Mouse (Mus musculus): ENCODE measurements around the gene Adgre4. TPM values are rescaled to one million over a fixed set of nuclear protein-coding genes. Genes with fewer than 3 reads are reported as not detected.

Adgre4 gene
- total RNA-seq (2021) = under 1 TPM; 0.09 to 0.12 TPM
- long read RNA-seq, experiment 1, partial matches to known transcripts = 0 of 1 reads
- long read RNA-seq, experiment 1, other reads (novel, unspliced or antisense) = 0 of 1 reads
- long read RNA-seq, experiment 2 = 0 reads

DNA sequence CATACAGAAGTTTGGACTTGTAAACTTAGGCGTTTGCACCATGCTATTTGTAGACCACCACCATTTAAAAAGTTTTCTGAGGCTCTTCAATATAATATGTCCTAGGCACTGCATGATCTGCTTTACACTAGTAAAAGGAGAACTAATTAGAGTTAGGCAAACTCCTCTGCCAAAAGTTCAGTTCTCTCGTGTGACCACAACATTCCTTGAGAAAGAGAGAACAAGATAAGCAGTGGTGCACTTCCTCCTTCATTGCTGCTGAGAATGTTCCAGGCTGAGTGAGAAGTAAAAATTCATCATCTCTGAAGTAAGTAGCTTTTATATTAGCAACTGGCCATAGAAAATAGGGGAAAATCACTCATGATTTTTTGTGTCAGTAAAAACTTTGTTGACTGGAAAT, at the start of gene Adgre4:
Gene Adgre4 (plus strand): TSS at position 199 of the 400 bp plus-strand sequence.
- DNase-seq (ENCODE audit: low spot score) = no peak

DNA sequence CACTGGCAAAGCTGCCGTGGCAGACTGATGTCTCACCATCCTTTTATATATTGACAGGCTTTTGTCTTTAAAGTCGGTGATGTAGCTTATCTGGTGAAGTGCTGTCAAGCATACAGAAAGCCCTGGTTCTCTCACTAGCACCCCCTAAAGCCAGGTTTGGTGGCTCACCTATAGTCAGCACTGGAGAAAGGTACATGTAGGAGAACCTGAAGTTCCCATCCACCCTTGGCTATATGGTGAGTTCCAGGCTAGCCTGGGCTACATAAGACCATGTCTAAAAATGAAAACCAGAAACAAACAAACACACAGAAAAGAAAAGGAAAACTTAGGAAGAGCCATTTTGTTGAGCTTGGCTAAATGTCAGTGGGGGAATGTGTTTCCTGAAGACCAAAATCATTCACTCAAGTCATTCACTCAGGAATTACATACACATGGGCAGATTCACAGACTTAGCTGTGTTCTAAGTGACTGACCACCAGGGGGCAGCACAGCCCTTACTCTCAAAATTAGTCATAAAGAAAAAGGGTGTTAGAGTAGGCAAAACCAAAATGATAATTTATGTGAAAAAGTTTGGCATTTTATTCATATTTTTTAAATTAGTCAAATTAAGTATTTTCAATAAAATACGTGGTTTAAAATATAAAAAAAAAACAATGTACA, 47.5 kb upstream of the Adgre4 start:
- DNase-seq (ENCODE audit: low spot score) = peak; percentile 60

DNA sequence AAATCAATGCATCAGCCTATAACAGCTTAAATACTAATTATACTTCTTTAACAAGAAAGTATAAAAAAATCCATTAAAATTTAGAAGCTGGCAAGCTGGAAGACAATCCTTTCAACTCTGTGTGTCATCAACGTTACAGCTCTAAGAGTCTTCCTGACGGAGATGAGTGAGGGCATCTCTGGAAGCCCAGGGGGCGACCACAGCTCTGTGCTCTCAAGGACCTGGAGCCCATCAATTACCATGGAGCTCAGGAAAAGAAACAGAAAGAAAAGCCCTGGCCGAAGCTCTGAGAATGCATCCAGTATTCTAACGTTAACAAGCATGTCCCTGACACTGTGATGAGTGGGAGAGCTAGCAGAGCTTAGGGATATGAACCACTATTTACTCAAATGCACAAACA, 46.9 kb upstream of the Adgre4 start:
- no peak for DNase-seq (ENCODE audit: low spot score)

DNA sequence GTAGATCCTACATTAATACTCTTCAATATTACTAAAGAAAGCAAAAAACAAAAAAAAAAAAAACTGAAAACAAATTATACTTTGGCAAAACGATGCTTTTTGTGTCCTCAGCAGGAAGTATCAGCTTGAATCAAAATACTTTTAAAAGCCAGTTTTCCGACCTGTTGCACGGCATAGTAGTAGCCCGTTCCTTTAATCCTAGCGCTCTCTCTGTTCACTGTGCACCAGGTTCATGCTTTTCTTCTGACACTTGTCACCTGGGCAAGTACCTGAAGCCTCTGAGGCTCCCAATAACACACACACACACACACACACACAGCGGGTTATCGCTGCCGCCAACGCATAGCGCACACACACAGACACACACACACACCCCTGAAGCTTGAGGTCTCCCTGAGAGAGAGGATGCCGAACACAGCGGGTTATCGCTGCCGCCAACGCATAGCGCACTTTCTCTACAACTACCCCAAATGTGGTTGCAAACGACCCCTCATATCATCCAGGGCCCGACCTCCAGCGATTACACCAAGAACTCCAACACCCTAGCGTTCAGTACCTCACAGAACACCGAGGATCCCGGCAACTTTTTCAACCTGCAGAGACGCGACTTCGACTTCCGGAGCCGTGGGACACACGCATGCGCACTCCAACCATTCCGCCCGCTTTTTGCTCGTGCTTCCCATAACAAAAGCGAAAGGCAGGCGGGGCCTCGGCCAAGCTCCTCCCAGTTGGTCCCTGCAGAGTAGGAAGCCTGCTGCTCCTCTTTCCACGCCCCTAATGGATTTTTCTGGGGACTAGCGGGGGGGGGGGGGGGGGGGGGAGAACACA, 37.6 kb upstream of the Adgre4 start, which contains the start of gene Pot1b:
Gene Pot1b (minus strand): TSS at position 645 of the 828 bp plus-strand sequence.
- peak; percentile 98 for DNase-seq (ENCODE audit: low spot score)

DNA sequence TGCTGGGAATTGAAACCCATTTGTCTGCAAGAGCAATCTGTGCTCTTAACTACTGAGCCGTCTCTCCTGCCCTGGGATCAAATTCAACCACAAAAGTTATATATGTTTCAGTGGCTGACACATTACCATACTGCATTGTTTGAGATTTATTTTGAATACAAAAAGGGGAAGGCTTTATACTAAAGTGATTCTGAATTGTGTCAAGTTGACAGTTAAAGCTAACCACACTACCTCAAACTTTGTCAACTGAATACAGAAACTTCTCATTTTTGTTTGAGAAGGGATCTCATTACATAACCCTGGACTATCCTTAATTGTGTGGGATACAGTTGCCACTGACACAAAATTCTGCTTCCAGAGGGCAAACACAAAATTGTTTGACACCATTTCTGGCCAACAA, 28.5 kb upstream of the Adgre4 start:
- DNase-seq (ENCODE audit: low spot score) = no peak

DNA sequence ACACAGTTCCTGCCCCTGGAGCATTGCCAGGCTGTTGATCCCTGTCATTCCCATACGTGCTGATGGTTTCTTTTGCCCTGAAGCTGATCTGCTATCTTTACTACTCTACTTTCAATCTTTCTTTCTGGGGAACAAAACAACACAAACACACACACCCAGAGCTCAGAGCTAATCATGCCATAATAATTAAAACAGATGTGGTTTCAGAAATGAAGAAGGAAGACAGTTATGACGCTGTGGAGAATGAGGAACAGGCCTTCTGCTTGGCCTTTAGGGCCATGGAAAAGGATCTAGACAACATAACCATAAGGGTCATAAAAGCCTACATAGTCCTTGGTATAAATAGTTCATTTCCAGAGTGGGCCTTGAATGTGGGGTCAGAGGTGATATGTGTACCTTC, 27.5 kb upstream of the Adgre4 start:
- no peak for DNase-seq (ENCODE audit: low spot score)

DNA sequence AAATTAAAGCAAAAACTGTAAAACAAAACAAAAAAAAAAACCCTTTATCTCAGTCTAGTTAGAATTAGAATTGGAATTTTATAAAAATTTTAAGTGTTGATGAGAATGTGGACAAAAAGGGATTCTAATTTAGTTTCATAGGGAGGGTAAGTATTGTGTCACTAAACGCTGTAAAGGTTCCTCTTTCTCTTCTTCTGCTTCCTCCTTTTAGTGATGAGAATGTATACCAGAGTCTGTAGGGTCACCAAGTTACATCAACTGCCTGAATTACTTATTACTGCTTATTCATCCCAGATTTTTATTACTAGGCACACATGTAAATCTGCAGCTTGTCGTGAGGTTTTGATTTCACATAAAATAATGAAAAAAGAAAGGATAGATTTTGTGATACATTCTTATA, 23.6 kb upstream of the Adgre4 start:
- no peak for DNase-seq (ENCODE audit: low spot score)

DNA sequence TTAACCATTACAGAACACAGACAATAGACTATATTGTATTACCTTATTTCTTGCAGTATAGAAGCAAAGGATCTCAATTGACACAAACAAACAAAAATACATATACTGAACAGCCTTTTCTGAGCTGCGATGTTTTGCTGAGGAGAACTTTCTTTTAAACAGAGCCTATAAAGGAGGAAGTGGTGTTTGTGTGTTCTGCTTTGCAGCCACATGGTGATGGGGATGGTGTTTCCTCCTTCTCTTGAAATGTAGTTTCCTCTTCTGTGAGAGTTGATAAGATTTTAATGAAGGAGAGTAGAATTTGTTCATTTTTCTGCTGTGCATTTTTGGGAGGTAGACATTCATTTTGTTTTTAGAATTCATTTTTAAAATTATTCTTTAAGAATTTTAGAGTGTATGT, 13.1 kb upstream of the Adgre4 start:
- DNase-seq (ENCODE audit: low spot score) = no peak

DNA sequence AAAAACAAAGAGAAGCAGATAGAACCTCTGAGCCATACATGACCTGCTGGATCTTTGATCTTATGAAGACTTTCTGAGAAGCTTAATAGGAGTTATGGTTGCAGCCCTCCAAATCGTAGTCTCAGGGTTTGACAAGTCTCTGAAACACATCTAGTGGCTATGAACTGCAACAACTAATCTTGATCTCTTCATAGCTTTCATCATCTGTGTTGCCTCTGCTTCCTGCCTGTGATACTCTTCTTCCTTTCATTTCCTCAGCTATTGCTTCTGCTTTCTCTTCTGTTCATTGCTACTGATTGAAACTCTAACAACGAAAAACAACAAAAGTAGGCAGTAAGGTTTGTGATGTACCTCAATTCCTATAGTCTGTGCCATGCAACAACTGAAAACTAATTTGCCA, 1.4 kb downstream of the Adgre4 start:
- no peak for DNase-seq (ENCODE audit: low spot score)

DNA sequence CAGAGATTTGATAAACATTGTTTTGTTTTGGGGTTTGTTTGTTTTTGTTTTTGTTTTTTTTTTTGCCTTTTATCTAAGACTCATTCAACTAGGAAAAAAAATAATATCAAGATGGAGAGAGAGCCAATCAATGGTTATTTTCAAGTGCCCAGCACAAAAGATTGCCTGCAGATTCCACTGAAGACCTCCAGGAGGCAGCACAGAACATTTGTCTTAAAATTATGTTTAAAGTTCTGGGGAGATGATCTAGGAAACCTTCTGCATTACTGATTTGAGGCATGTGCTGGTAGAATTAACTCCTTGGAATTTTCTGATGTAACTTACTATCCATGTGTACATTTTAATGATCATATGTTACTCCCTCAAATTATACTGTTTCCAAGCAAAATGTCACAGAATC, 63.9 kb downstream of the Adgre4 start:
- no peak for DNase-seq (ENCODE audit: low spot score)

DNA sequence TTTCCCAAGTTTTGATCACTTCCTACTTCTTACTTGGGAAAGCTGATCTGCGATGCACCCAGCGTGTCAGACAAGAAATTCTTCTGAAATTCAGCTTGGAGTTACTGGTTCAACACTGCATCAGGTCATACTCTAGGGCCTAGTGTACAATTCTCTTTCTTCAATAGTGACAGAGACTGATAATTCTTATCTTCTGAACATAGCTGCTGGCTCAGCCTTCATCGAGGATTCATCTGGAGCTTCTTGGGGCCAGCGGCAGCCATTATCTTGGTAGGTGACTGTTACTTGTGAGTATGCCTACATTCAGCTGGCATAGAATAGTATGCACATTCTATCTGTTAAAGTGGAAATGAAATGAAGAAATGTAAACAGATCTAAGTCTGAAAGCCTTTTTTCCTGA, 67.1 kb downstream of the Adgre4 start:
- no peak for DNase-seq (ENCODE audit: low spot score)

DNA sequence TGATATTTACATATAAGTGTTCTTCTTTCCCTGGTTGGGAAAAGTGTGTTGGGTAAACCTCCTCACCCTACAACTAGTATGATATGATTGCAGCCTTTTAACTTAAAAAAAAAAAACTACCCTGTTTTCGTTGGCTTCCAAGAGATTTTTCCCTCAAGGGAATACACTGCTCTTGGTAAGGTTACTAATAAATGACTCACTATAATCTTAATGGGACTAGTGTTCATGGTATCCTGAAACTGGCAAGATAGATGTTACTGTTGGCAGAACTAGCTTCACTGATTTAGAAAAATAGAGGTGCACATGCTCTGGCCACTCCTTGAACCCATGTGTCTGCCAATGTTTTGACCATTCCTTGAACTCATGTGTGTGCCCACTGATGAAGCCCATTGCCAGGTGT, 71.8 kb downstream of the Adgre4 start:
- no peak for DNase-seq (ENCODE audit: low spot score)

DNA sequence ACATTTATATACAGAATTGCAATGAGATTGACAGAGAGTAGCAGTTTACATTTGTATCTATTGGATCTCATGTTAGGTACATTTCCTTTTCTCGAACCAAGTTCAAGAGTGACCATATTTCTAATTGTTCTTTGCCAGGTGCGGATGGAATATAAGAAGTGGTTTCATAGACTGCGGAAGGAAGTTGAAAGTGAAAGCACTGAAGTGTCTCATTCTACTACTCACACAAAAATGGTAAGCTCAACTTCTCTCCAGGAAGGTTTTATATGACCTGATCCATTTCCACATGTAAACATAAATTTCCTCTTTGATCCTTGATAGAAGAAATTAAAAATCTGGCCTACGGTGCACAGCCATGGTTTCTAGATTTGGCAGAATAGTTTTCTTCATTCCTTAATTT, 93.3 kb downstream of the Adgre4 start:
- DNase-seq (ENCODE audit: low spot score) = no peak

DNA sequence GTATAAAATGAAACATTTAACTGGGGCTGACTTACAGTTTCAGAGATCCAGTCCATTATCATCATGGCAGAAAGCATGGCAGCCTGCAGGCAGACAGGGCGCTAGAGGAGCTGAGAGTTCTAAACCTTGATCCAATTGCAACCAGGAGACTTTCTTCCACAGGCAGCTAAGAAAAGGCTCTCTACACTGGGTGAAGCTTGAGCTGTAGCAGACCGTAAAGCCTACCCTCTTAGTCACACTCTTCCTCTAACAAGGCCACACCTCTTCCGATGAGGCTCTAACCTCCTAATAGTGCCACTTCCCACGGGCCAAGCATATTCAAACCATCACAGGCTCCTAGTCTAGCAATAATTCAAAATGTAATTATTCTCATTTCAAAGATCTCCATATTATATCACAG, 127.4 kb downstream of the Adgre4 start:
- no peak for DNase-seq (ENCODE audit: low spot score)

DNA sequence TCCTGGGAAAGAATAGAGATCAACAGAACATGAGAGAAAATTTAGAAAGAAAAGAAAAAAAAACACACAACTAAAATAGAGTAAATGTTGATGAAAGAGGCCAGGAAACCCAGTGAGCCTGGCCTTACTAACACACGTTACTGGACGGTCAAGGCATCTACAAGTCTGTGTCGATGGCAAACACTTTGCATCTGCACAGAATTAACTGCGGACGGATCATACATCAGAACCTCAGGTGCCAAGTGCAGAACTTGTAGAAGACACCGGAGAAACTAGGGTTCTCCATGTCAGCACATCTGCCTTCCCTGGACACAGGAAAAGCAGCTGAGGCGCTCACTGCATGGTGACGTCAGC, 128.5 kb downstream of the Adgre4 start:
- peak; percentile 5 for DNase-seq (ENCODE audit: low spot score)

DNA sequence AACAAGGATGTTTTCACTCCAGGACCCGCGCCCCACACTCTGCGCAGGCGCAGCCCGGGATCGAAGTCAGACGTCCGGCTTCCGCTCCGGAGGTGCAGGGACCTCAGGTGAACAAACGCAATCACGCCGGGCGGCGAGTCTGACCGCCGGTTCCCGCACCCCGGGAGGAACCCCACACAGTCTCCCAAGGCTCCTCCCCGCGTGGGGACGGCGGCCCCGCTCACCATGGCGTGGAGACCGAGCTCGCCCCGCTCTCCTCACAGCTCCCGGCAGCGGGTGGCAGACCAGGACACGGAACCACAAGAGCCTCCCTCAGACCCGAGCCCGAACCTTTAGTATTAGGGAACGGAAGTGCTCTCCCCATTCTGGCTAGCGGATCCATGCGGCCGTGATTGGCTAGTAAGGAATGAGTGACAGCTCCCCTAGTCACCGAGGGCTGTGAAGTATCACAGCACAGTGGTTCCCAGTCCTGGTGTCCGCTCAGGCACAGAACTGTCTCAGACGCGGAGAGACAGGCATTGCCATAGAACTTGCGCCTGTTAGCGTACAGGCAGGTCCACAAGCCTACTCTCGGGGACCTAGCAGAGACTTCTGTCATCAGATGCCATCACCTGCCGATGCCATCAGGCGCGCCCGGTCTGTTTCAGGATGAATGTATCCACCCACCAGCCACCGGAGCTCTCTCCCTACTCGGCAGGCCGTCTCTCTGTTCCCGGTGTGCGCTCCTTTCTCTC, 129.0 kb downstream of the Adgre4 start, which contains the start of gene Zfp119a:
Gene Zfp119a (minus strand): TSS at position 295 of the 734 bp plus-strand sequence.
- peak; percentile 76 for DNase-seq (ENCODE audit: low spot score)

DNA sequence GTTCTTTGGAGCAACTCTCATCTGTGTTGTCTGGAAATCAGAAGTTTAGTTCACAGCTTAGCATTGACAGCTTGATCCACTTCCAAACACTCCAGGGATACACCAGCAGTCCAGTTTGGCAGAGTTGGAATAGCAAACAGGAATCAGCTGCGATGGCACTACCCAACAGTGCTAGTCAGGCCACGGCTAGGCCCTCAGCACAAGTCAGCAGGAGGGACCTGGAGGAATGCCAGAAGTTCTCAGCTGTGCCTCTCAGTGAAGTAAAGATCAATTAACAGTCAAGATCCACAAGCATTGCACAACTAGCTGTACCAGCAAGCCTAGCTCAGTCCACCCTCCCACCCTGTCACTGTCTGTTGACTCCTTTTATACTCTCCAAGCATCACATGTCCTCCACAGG, 133.8 kb downstream of the Adgre4 start:
- DNase-seq (ENCODE audit: low spot score) = no peak

DNA sequence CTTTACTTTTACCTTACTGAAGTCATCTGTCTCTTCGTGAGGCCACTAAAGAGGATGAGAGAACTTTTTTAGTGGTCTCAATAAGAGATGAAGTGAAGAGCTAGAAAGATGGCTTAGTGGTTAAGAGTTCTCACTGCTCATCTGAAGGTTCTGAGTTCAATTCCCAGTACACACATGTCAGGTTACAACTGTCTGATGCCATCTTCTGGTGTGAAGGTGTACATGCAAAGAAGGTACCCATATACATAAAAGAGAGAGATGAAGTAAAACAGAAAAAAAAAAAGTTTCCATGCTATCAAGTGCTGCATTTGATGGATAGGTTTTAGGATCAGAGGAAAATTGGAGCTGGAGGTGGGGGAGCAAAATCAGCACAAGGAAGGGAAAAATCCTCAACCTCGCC, 135.1 kb downstream of the Adgre4 start:
- DNase-seq (ENCODE audit: low spot score) = no peak

DNA sequence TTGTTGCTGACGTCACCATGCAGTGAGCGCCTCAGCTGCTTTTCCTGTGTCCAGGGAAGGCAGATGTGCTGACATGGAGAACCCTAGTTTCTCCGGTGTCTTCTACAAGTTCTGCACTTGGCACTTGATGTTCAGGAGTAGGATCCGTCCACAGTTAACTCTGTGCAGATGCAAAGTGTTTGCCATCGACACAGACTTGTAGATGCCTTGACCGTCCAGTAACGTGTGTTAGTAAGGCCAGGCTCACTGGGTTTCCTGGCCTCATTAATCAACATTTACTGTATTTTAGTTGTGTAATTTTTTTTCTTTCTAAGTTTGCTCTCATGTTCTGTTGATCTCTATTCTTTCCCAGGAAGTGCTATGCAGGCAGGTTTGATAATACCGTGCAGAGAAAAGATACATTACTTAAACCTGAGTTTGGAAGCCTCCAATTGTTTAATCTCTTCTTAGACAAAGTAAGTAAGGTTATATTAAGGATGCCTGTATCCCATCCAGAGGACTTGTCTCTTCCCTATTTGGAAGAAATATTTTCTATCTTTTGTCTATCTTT, 142.7 kb downstream of the Adgre4 start:
- DNase-seq (ENCODE audit: low spot score) = peak; percentile 9

DNA sequence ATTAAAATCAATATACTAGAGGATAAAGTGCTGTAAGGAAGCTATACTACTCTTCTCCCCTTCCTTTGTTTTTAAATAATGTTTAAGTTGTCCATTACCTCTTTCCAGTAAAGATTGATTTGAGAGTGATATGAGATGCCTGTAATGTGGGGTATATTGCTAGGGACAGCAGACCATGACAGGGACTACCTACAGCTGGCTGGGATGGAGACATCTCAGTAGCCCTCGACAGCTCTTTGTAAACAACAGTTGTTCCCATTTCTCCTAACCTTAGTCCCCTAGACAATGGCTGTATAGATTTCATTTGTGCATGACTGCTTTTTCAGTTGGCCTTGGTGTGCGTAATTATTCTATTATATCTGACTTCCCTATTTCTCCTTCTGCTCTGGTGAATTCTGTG, 153.3 kb downstream of the Adgre4 start:
- DNase-seq (ENCODE audit: low spot score) = no peak

Data from gastrocnemius, adult 18-20 months (tissue).